Mouse (Mus musculus) left cerebral cortex, adult 9 months (tissue): ENCODE results near the gene Mcpt4.
"Not testable (repeated sequence)": the region's sequence is repeated elsewhere in the genome, so short reads cannot be mapped to it uniquely, and the experiment has no call there.

Experiments
- DNase-seq, 2 experiments: peaks; one replicate each; pipeline ENCODE4 v3.0.0; 2022; ENCODE audit warnings: low spot score in 2 of 2

The Mcpt4 gene

DNA sequence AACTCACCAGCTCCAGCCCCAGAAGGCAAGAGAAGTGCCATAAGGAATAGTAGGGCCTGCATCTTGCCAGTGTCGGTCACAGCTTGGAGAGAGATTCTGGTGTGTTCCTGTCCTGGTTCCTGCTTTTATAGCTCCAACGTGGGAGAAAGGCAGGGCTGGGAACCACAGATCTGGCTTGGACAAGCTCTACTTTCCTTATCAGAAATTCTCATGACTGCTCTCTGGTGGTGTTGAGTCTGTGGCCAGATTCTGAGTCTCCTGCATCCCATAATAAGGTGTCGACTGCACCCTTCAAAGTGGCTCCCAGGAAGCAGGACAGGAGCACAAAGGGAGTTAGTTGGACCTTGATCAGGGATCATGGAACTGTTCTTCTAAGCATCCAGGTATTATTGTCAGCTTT is at the start of gene Mcpt4:
TSS of gene Mcpt4 (minus strand) at position 101 of the 400 bp plus-strand sequence.
- DNase-seq, result not testable (repeated sequence)

DNA sequence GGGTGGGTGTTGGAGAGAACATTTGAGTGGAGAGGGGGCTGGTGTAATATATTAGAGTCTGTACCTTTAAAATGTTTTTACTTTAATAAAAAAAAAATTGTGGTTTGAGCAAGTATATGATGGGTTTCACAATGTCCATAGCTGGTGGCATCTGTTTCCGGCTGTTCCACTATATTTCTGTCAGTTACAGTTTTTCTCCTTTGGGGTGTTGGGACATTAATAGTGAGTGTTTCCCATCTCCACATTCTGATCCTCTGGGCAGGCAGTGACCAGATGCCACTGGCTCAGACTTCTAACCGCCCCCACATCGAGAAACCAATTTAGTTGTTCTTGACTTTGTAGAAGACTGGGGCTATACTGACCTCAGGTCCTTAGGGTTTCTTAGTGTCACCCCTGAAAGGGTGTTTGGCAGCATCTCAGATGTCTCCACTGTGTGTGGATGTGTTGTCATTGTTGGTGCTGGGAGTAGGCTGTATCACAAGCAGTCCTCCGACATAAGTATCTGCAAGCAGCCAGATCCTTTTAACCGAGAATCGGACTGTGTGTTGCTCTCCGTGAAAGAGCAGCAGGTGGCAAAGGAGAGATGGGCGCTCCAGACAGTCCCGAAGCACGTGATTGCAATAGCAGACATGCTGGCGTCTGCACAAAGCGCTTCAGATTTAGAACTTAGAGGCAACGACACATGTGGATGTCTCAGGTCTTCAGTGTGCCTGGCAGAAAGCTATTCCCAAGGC is 43.5 kb upstream of the Mcpt4 start:
- no peak for DNase-seq

- DNase-seq, result no peak
Observed at GRCm38 (mm10) chr14:56105016-56105415, 42.9 kb upstream of the Mcpt4 start.

DNA sequence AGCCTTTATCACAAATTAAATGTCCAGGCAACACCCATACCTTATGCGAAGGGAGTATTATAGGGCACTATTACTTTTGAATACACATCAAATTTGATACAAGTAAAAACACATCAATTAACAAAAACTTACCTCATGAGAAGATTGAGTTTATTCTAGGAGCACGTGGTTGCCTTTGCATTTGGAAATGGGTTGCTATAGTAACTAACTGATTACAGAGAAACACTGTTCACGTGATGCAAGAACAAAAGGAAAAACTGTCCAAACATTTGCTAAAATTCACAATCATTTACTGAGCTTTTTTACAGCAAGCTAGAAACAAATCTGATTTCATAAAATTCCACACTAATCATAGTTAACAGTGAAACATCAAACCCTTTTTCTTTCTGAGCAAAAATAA is 41.3 kb upstream of the Mcpt4 start:
- DNase-seq, result no peak

GRCm38 (mm10) chr14:56102386-56102785 is 40.3 kb upstream of the Mcpt4 start, which contains the start of gene Ctsg:
Ctsg (minus strand) TSS chr14:56102574.
- DNase-seq, result no peak

GRCm38 (mm10) chr14:56098940-56099339 is 36.8 kb upstream of the Mcpt4 start:
- DNase-seq, result no peak

- DNase-seq, result no peak
Observed at GRCm38 (mm10) chr14:56097597-56097996, 35.5 kb upstream of the Mcpt4 start.

- DNase-seq, result no peak
Observed at GRCm38 (mm10) chr14:56093353-56093752, 31.2 kb upstream of the Mcpt4 start.

DNA sequence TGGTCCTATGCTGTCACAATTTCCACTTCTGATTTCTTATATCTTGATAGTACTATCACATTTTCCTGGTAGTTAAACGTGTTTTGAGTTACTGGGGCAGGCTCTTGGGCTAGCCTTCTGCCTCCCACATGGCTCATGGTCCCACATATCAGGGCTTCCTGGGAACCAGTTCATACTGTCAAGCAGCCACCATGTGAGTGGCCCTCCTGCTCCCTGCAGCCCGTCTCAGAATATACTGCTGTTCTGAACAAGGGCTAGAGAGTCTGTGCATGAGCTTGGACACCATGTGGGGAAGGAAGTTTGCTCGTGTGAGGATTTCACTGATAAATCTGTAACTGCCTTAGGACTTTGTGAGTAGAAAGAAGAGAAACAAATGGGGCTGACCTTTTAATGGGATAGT is 24.6 kb upstream of the Mcpt4 start:
- no peak for DNase-seq

DNA sequence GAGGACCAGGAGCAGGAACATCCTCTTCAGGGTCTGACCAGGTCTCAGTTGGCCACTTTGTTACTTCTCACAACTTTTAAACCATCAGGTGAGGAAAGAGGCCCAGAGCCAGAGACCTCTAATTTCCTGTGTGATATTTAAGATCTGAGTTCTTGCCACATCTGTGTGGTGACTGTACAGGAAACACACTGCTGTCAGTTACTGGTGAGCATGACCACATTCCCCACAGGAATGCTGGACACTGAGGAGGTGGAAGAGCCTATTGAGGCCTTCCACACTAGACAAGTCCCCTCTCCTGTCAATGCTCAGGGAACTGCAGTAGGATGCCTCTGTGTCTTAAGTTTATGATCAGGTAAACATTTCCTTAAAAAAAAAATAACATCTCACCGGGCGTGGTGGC is 23.1 kb upstream of the Mcpt4 start, which contains the start of gene Mcpt8:
TSS of gene Mcpt8 (minus strand) at position 107 of the 400 bp plus-strand sequence.
- DNase-seq, result no peak

DNA sequence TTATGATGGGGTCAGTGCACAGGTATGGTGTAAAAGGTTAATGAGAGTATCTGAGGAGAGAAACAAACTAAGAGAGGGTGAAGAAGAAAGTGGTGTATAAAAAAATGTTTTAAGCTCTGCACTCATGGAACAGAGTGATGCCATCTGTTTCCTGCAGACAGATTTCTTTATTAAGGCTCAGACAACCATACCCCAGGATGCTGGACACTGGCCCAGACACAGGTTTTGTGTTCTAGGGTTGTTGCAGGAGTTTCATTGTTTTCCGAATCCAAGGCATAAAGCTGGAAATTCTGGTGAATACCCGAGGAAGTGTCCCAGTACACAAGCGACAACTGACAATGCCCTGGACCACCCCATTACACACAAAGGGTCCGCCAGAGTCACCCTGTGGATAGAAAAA is 19.9 kb upstream of the Mcpt4 start:
- DNase-seq, result no peak

DNA sequence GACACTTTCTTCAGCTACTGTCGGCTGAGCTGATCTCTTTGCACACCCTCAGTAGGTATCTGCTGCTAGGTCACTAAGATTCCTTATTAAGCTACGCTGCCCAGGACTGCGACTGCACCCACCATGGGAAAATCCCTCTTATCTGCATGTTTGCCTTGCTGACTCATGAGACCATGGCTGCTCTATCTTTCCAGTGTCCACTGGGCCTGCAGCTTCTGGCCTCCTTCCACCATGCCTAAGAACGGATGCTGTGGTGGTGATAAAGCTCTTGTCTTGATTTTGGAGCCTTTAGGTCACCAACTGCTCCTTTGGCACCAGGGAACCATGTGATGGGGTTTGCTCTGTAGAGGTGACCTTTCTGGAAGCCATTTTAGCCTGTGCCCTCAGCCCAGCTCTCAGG is 4.4 kb downstream of the Mcpt4 start:
- no peak for DNase-seq

DNA sequence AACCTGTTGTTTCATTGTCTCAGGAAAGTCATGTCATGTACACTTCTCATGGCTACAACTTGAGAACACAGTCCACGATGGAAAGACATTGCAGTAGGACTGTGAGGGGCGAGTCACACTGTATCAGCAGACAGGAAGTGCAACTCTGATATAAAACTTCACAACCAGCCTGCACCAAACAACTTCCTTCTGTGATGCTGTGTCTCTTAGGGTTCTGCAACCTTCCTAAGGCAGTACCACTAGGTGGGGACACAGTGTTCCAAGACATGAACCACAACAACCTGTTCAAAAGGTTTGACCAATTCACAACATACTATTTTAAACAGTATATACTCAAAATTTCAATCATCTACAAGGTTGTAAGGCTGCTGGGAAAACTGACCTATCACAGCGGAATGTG is 6.7 kb downstream of the Mcpt4 start:
- DNase-seq, result no peak

GRCm38 (mm10) chr14:56041792-56042191 is 20.3 kb downstream of the Mcpt4 start, which contains the start of gene Mcpt2:
Mcpt2 (plus strand) TSS chr14:56042041.
- not testable (repeated sequence) for DNase-seq

GRCm38 (mm10) chr14:56034433-56034832 is 27.7 kb downstream of the Mcpt4 start:
- no peak for DNase-seq

- DNase-seq, result not testable (repeated sequence)
Observed at GRCm38 (mm10) chr14:56030395-56030794, 31.7 kb downstream of the Mcpt4 start, which contains the start of gene Mcpt9. Mcpt9 (minus strand) TSS chr14:56030495.

GRCm38 (mm10) chr14:56021305-56021704 is 40.8 kb downstream of the Mcpt4 start:
- DNase-seq, result not testable (repeated sequence)

DNA sequence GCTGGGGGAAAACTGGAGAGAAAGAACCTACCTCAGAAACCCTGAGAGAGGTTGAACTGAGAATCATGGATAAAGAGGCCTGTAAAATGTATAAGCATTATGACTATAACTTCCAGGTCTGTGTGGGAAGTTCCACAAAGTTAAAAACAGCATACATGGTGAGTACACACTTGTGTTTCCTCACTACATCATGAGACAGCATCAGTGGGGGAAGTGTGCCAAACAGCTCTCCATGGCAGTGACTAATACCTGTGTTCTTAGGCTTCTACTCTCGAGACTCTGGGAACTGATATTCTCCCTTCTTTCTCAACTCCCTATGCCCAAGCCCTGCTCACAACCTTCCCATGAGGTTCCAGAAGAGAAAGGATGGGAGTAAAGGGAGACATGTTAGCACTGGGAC is 42.7 kb downstream of the Mcpt4 start:
- peak in 1 of 2 experiments; percentile 11 for DNase-seq

GRCm38 (mm10) chr14:56017671-56018070 is 44.4 kb downstream of the Mcpt4 start, which contains the start of gene Mcpt1:
Mcpt1 (plus strand) TSS chr14:56017971.
- not testable (repeated sequence) for DNase-seq

DNA sequence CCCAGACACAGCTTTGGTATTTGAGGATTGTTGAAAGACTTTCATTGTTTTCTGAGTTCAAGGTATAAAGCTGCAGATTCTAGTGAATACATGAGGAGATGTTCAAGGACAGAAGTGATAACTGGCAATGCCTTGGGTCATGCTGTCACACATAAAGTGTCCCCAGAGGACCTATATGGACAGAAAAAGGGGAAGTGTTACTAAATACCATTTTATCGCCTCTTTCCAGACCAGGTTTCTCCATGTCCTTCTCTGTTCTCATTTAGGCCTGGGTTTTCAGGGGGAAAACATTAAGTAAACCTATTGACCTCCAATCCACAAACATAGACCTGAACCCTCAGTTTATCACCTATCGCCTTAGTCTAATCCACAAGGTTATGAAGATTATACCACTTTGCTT is 48.2 kb downstream of the Mcpt4 start:
- no peak for DNase-seq

DNA sequence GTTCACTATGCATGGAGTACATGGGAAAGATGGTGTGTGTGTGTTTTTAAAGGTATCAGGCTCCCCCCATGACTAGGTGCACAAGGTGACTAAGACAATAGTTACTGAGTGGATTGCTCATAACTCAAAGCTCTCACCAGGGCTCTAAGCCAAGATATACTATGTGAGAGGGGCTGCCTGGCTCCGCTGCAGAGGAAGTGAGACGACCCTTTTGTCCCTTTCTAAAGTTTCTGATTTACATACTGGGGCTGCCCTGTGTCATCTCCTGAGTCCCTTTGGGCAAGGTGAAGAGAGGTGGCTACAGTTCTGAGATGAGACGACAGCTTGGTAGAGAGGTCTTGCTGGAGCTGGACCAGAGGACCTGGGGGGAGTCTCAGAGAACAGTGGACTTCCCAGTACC is 49.0 kb downstream of the Mcpt4 start:
- DNase-seq, result no peak
